Mouse (Mus musculus): Measurements from ENCODE around the gene Rab4b.

DNA sequence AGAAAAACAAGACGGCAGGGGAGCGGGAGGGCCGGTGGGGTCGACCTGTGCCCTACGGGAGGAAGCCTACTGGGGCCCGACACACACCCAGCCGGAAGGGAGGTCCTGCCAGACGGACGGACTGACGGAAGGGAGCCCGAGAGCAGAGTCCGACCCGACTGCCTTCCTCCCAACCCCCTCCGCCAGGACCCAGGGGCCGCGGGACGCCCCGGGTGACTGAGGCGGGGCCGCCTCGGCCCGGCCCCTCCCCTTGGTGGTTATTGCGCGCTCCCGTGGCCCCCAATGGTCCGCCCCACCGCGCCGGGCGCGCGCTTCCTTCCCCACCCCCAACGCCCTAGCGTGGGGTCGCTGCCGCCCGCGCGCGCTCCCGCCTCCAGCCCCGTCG, 12.5 kb downstream of the Rab4b start:
- TF ChIP-seq CTCF (conservative IDR thresholded peaks at IDR 0.05; ENCODE audit: insufficient read depth, insufficient read length, low read depth, low read length) (no peak), POLR2A (IDR thresholded peaks at IDR 0.05; ENCODE audit: low read depth, low read length) (peak; percentile 54)
